24 mouse cellular contexts compared by ENCODE assay signal in genomic region chr1:58140607-58141006, GRCm38 (mm10). TPM values are rescaled to one million over a fixed set of nuclear protein-coding genes. Genes with fewer than 3 reads are reported as not detected.
DNase-seq lines count a peak whose midpoint lies in the region; ATAC-seq and TF ChIP-seq lines count a peak whose summit lies in the region.
"Had no signal": no experiment of that assay in that cellular context is flagged by ENCODE, and none has a peak within 500 bp of the region (broad histone marks: within the 10 kb centered on the region; RNA-seq: fewer than 3 reads in every experiment).

No protein-coding gene starts in this region.

- no peak for TF ChIP-seq EP300 in lung, postnatal 0 days (IDR thresholded peaks at IDR 0.05)

- 86% methylated on average over 5 of the region's 5 CpGs for WGBS in lung, postnatal 0 days

- no peak overlapping the region for H3K4me3 ChIP-seq in layer of hippocampus, adult 2 months
- H3K4me3 ChIP-seq in lung, postnatal 0 days (ENCODE audit: low read depth, low read length) = no peak overlapping the region
- no peak overlapping the region for H3K4me3 ChIP-seq in G1E (ENCODE audit: low read depth, low read length)
- H3K4me3 ChIP-seq: embryonic facial prominence, embryonic 15.5 days; forebrain, embryonic 15.5 days; heart, embryonic 15.5 days; hindbrain, embryonic 13.5 days; limb, embryonic 12.5 days; megakaryocyte, embryonic 14.5 days; neural tube, embryonic 12.5 days had no signal

- H3K9me3 ChIP-seq in lung, postnatal 0 days (ENCODE audit: low read length) = no peaks in the 10 kb centered on the region
- H3K9me3 ChIP-seq in G1E (replicated peaks) = peaks cover 8% of the 10 kb centered on the region
- H3K9me3 ChIP-seq: embryonic facial prominence, embryonic 15.5 days; forebrain, embryonic 15.5 days; hindbrain, embryonic 13.5 days; neural tube, embryonic 12.5 days had no signal

- H3K27ac ChIP-seq in layer of hippocampus, adult 2 months = no peak overlapping the region
- no peak overlapping the region for H3K27ac ChIP-seq in lung, postnatal 0 days (ENCODE audit: low read length)
- H3K27ac ChIP-seq: embryonic facial prominence, embryonic 15.5 days; forebrain, embryonic 15.5 days; heart, embryonic 15.5 days; hindbrain, embryonic 13.5 days; limb, embryonic 12.5 days; neural tube, embryonic 12.5 days had no signal

- H3K4me2 ChIP-seq in lung, postnatal 0 days (replicated peaks; ENCODE audit: low read depth, low read length) = no peak overlapping the region
- H3K4me2 ChIP-seq: embryonic facial prominence, embryonic 15.5 days; forebrain, embryonic 15.5 days; heart, embryonic 15.5 days; hindbrain, embryonic 13.5 days; limb, embryonic 12.5 days; neural tube, embryonic 12.5 days had no signal

- H3K27me3 ChIP-seq in lung, postnatal 0 days (replicated peaks; ENCODE audit: insufficient read depth, low read length) = no peaks in the 10 kb centered on the region
- H3K27me3 ChIP-seq in G1E (ENCODE audit: insufficient read depth, low read length) = peaks cover 2% of the 10 kb centered on the region; the same call in 1 of the 2 replicates
- H3K27me3 ChIP-seq: embryonic facial prominence, embryonic 15.5 days; forebrain, embryonic 15.5 days; heart, embryonic 15.5 days; hindbrain, embryonic 13.5 days; limb, embryonic 12.5 days; megakaryocyte, embryonic 14.5 days; neural tube, embryonic 12.5 days had no signal

- no peak for DNase-seq in layer of hippocampus, adult 2 months (ENCODE audit: low spot score in 2 of 2)
- no peak for DNase-seq in layer of hippocampus, postnatal 25 days (ENCODE audit: extremely low spot score in 1 of 2, low spot score in 1 of 2)
- DNase-seq in lung, postnatal 0 days (ENCODE audit: low spot score) = no peak
- no peak for DNase-seq in lung, postnatal 36 days
- no peak for DNase-seq in G1E (ENCODE audit: low spot score)
- peak; percentile 6 for DNase-seq in induced T-regulatory cell, adult 2 months (ENCODE audit: low read depth)
- no peak for DNase-seq in frontal cortex, postnatal 25 days (ENCODE audit: low spot score in 2 of 2)
- DNase-seq in spleen, postnatal 36 days (ENCODE audit: low spot score in 2 of 2) = no peak
- DNase-seq: adrenal gland, postnatal 14 days; cerebellum, adult 9-10 months; gastrocnemius, postnatal 36 days; heart, postnatal 36 days; lung, postnatal 14 days; right cerebral cortex, postnatal 14 days; thymus, postnatal 25 days had no signal

- H3K4me1 ChIP-seq in lung, postnatal 0 days (ENCODE audit: insufficient read depth, low read depth, low read length) = no peaks in the 10 kb centered on the region
- H3K4me1 ChIP-seq in G1E (ENCODE audit: insufficient read depth, low read depth, low read length) = no peaks in the 10 kb centered on the region
- H3K4me1 ChIP-seq: embryonic facial prominence, embryonic 15.5 days; forebrain, embryonic 15.5 days; heart, embryonic 15.5 days; hindbrain, embryonic 13.5 days; megakaryocyte, embryonic 14.5 days; neural tube, embryonic 12.5 days had no signal

- peak; percentile 45 for TF ChIP-seq CTCF in layer of hippocampus, adult 2 months (conservative IDR thresholded peaks at IDR 0.05)
- peak; percentile 29 for TF ChIP-seq CTCF in lung, postnatal 0 days (IDR thresholded peaks at IDR 0.05)
- TF ChIP-seq CTCF in G1E (IDR thresholded peaks at IDR 0.05; ENCODE audit: low read depth, low read length) = 0 out of 2 replicates have a peak, but pooled peaks have one; percentile 17

- H3K36me3 ChIP-seq in lung, postnatal 0 days (ENCODE audit: insufficient read depth, low read length) = no peaks in the 10 kb centered on the region
- no peaks in the 10 kb centered on the region for H3K36me3 ChIP-seq in G1E (replicated peaks)
- H3K36me3 ChIP-seq: embryonic facial prominence, embryonic 15.5 days; forebrain, embryonic 15.5 days; heart, embryonic 15.5 days; hindbrain, embryonic 13.5 days; limb, embryonic 12.5 days; neural tube, embryonic 12.5 days had no signal

- no peak for ATAC-seq in lung, postnatal 0 days
- ATAC-seq in G1E (ENCODE audit: extremely low read depth, insufficient number of reproducible peaks, low FRiP score, poor library complexity, severe bottlenecking) = no peak
- ATAC-seq: forebrain, embryonic 15.5 days; intestine, embryonic 16.5 days had no signal

- no peak overlapping the region for H3K9ac ChIP-seq in lung, postnatal 0 days (replicated peaks; ENCODE audit: low read depth)
- H3K9ac ChIP-seq: embryonic facial prominence, embryonic 15.5 days; forebrain, embryonic 15.5 days; heart, embryonic 15.5 days; hindbrain, embryonic 13.5 days; limb, embryonic 12.5 days; neural tube, embryonic 12.5 days had no signal

RNA-seq across cellular contexts. Expression of gene Aox3, which starts 27.7 kb away (rescaled TPM):
- 1 to 10 TPM; 2.5 to 2.9 TPM for total RNA-seq in layer of hippocampus, adult 2 months (2021)
- 1 to 10 TPM; 2.1 to 2.5 TPM for total RNA-seq in layer of hippocampus, postnatal 25 days (2021)
- 9.4 and 9.9 TPM in 2 replicates for polyA plus RNA-seq in lung, postnatal 0 days (2015; fragmentation: Nextera tagmentation; extraction: Ambion mirVana)
- total RNA-seq in G1E (2014; fragmentation: Nextera tagmentation) (not detected in 2 replicates), G1E (2017) (0.33 TPM in 1 of 2 replicates, not detected in the other)
- polyA plus RNA-seq in G1E (2012) = not detected in 2 replicates
- polyA plus RNA-seq: large intestine, adult 2 months had no signal
